Mouse (Mus musculus) ES-Bruce4 (cell line): ENCODE measurements at regions not wholly inside any gene's neighbourhood (a gene's known extent, or its start where the extent isn't known, plus 50 kb on each side); places are given as distances from the start of the nearest gene placed in this dataset.

Experiments
- H3K27ac ChIP-seq: 2 replicates; pipeline ENCODE4 v1.5.1; 2012; ENCODE audit warnings: low read length, inconsistent platforms; ENCODE audit not compliant: insufficient read depth
- H3K27me3 ChIP-seq: 2 replicates; pipeline ENCODE4 v1.6.1; 2012; ENCODE audit warnings: mild to moderate bottlenecking, low read length, inconsistent platforms; ENCODE audit not compliant: control insufficient read depth, poor library complexity, insufficient read depth, severe bottlenecking
- H3K36me3 ChIP-seq: 2 replicates; pipeline ENCODE4 v1.6.1; 2012; ENCODE audit warnings: inconsistent platforms, mild to moderate bottlenecking, low read length, moderate library complexity; ENCODE audit not compliant: control insufficient read depth, poor library complexity, insufficient read depth, severe bottlenecking
- H3K4me1 ChIP-seq: one replicate; pipeline ENCODE4 v1.8.1; 2011; ENCODE audit warnings: low read length; ENCODE audit not compliant: control insufficient read depth, insufficient read depth
- H3K4me3 ChIP-seq: 2 replicates; pipeline ENCODE4 v1.5.1; 2011; ENCODE audit warnings: low read depth, mild to moderate bottlenecking, low read length
- H3K9ac ChIP-seq: 2 replicates; pipeline ENCODE4 v1.6.1; 2012; ENCODE audit warnings: low read depth, mild to moderate bottlenecking, inconsistent platforms; ENCODE audit not compliant: poor library complexity, severe bottlenecking
- H3K9me3 ChIP-seq: replicated peaks from 2 replicates; pipeline ENCODE4 v1.6.1; 2012; ENCODE audit warnings: mild to moderate bottlenecking, low read length, inconsistent platforms; ENCODE audit not compliant: control insufficient read depth, poor library complexity, insufficient read depth, severe bottlenecking
- CTCF ChIP-seq: IDR thresholded peaks from one replicate; pipeline ENCODE4 v1.8.1; 2011; ENCODE audit warnings: low read depth, low read length
- EP300 ChIP-seq: IDR thresholded peaks from 2 replicates; pipeline ENCODE4 v1.6.1; 2011; ENCODE audit warnings: low read depth, low read length; ENCODE audit not compliant: insufficient read depth
- POLR2A ChIP-seq: IDR thresholded peaks from one replicate; pipeline ENCODE4 v1.8.1; 2011; ENCODE audit warnings: low read length; ENCODE audit not compliant: insufficient read depth

DNA sequence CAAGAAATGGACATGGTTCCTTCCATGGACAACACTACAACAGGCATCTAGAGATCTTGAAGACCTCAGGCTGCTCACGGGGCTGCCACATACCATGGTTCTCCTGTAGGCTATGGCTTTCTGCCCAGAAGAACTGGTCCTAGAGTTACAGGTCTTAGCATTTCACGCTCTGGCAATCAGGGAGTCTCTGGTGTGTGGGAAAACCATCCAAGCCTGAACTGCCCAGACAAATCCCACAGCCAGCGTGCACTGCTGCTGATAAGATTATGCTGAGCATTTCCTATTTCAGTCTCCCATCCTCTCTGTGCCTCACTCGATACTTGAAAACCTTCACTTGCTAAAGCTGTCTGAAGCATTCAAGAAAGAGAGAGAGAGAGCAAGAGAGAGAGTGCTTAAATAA is 139.5 kb downstream of the Cartpt start:
- Histone ChIP-seq H3K4me1 (no peaks in the 10 kb centered on the region), H3K9me3 (no peaks in the 10 kb centered on the region), H3K36me3 (no peaks in the 10 kb centered on the region), H3K4me3 (no peak overlapping the region), H3K9ac (no peak overlapping the region), H3K27ac (no peak overlapping the region), H3K27me3 (no peaks in the 10 kb centered on the region)
- TF ChIP-seq EP300 = no peak
- TF ChIP-seq CTCF = no peak
- no peak for TF ChIP-seq POLR2A

DNA sequence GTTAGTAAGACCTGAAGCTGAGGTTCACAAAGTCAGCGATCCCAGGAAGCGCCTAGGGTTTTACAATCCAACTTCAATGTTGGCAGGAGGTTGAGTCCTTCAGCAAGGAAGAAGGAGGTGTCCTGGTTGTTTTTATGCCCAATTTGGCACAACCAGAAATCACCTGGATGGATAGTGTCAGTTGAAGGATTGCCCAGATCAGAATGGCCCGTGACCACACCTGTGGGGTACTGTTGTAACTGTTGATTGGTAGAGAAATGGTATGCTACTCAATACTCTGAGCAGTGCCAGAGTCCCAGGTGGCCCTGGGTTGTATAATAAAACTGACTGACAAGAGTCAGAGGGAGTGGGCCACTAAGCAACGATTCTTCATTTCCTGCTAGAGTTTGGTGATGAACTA is 140.2 kb downstream of the Cartpt start:
- Histone ChIP-seq H3K4me3 (no peak overlapping the region), H3K9ac (no peak overlapping the region), H3K36me3 (no peaks in the 10 kb centered on the region), H3K27ac (no peak overlapping the region), H3K27me3 (no peaks in the 10 kb centered on the region), H3K9me3 (no peaks in the 10 kb centered on the region), H3K4me1 (no peaks in the 10 kb centered on the region)
- TF ChIP-seq EP300 (no peak), CTCF (no peak)

DNA sequence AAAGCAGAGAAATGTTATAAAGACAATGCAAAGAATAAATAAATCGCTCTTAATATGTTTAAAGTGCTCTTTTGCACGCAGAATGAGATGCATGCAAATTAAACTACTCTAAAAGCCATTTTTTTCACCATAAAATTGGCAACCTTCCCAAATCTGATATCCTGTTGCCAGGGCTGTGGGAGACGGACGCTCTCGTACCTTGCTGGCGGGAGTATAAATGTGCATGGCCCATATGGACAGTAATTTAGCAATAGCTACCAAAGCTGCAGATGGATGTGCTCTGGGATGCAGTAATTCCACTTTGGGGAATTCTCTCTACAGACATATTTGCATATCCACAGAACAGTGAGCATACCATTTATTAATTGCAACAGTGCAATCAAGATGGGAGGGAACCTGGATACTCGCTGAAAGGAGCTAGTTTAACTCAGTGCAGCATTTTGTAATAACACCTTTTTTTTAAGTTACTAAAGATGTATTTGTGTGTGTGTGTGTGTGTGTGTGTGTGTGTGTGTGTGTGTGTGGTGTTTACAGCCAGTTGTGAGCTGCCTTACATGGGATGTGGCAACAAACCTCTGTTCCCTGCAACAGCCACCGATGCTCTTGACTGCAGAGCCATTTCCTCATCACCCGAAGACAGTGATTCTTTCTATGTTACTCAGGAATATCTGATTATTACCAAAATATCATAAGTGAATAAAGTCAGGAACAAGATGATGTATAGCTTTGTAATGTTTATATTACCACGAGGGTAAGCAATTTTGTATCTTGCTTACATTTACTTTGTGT is 141.4 kb downstream of the Cartpt start:
- no peak overlapping the region for H3K9ac ChIP-seq
- TF ChIP-seq POLR2A (no peak), CTCF (no peak), EP300 (no peak)
- H3K36me3 ChIP-seq = no peaks in the 10 kb centered on the region
- no peak overlapping the region for H3K27ac ChIP-seq
- no peaks in the 10 kb centered on the region for H3K4me1 ChIP-seq
- H3K4me3 ChIP-seq = no peak overlapping the region
- no peaks in the 10 kb centered on the region for H3K9me3 ChIP-seq
- no peaks in the 10 kb centered on the region for H3K27me3 ChIP-seq

DNA sequence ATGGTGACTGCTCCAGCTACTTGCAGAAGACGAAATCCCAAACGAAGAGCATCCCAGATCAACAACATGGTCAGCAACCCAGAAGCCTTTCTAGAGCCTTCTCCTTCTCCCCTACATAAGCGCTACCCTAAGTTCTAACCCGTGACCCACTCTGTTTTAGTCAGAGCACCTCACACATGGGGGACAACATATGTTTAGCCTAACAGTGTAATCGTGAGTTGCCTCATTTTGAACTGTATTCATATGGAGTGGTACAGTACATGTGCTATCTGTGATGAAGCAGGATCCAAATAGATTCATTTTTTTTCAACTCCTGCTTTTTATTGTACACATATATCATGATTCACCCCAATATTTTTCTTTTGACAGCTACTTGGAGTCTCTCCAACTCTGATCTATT is 146.2 kb downstream of the Cartpt start:
- Histone ChIP-seq H3K9ac (no peak overlapping the region), H3K4me3 (no peak overlapping the region), H3K36me3 (no peaks in the 10 kb centered on the region), H3K4me1 (no peaks in the 10 kb centered on the region), H3K27me3 (no peaks in the 10 kb centered on the region), H3K27ac (no peak overlapping the region), H3K9me3 (no peaks in the 10 kb centered on the region)
- TF ChIP-seq EP300 (no peak), POLR2A (no peak), CTCF (no peak)

DNA sequence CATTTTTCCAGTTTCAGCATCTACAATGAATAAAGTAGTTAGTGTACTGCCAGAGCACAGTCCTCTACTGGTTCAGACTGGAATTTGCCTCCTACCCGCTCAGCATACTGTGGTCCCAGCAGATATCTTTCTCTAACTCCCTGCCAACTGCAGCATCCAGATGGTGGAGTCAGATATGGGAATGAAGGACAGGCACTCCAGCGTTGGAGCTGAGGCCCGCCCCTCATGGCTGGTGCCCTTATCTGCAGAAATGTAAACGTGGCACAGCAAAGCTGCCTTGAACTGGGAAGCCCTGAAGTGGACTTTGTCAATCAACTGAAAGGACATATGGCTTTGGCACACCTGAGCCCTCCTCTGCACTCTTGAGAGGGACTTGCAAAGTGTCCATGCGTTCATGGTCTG is 146.6 kb downstream of the Cartpt start:
- Histone ChIP-seq H3K27ac (no peak overlapping the region), H3K4me3 (no peak overlapping the region), H3K9me3 (no peaks in the 10 kb centered on the region), H3K9ac (no peak overlapping the region), H3K4me1 (no peaks in the 10 kb centered on the region), H3K36me3 (no peaks in the 10 kb centered on the region), H3K27me3 (no peaks in the 10 kb centered on the region)
- TF ChIP-seq EP300 (no peak), CTCF (no peak), POLR2A (no peak)

DNA sequence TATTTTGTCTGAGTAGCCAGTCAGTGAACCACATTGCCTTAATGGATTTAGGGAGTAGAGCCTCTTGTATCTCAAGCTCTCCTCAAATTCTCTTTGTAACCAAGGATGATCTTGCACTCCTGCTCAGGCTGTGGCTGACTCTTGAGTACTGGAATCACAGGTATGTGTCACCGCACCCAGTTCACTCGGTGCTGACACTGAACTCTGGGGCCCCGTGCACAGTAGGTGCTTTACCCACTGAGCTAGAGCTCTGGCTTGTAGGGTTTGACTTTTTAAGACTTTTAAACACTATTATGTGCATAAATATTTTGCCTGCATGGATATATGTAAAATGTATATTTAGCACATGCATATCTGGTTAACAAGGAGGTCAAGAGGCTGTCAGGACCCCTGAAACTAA is 147.4 kb downstream of the Cartpt start:
- Histone ChIP-seq H3K4me1 (no peaks in the 10 kb centered on the region), H3K36me3 (no peaks in the 10 kb centered on the region), H3K4me3 (no peak overlapping the region), H3K9ac (no peak overlapping the region), H3K27ac (no peak overlapping the region), H3K9me3 (no peaks in the 10 kb centered on the region), H3K27me3 (no peaks in the 10 kb centered on the region)
- TF ChIP-seq EP300 (no peak), POLR2A (no peak), CTCF (no peak)
